Mouse (Mus musculus): ENCODE data around the gene Hspbap1. TPM values are rescaled to one million over a fixed set of nuclear protein-coding genes. Genes with fewer than 3 reads are reported as not detected.

The Hspbap1 gene
- polyA plus RNA-seq, 1 experiment from 2014 or later, result 18.4 TPM

GRCm38 (mm10) chr16:35781651-35782050, 11.5 kb downstream of the Hspbap1 start:
- 85% methylated on average over 5 of the region's 5 CpGs for WGBS
- H3K36me3 ChIP-seq, result no peaks in the 10 kb centered on the region
- no peaks in the 10 kb centered on the region for H3K27me3 ChIP-seq
- no peak overlapping the region for H3K4me3 ChIP-seq
- no peak overlapping the region for H3K4me2 ChIP-seq
- no peak overlapping the region for H3K9ac ChIP-seq
- no peaks in the 10 kb centered on the region for H3K9me3 ChIP-seq
- H3K4me1 ChIP-seq, result no peaks in the 10 kb centered on the region
- ATAC-seq (ENCODE audit: insufficient number of reproducible peaks, insufficient read depth, low FRiP score, low TSS enrichment, low read depth), result no peak
- H3K27ac ChIP-seq, result no peak overlapping the region

GRCm38 (mm10) chr16:35782451-35783206, 12.5 kb downstream of the Hspbap1 start:
- Histone ChIP-seq H3K9me3 (no peaks in the 10 kb centered on the region), H3K9ac (no peak overlapping the region), H3K4me2 (no peak overlapping the region), H3K27me3 (no peaks in the 10 kb centered on the region), H3K4me1 (no peaks in the 10 kb centered on the region), H3K36me3 (0 out of 2 replicates have a peak, but pooled peaks cover 5% of the 10 kb centered on the region), H3K4me3 (no peak overlapping the region), H3K27ac (no peak overlapping the region)
- 79% methylated on average over 13 of the region's 13 CpGs for WGBS
- ATAC-seq (ENCODE audit: insufficient number of reproducible peaks, insufficient read depth, low FRiP score, low TSS enrichment, low read depth), result no peak

GRCm38 (mm10) chr16:35783207-35783573, 13.0 kb downstream of the Hspbap1 start:
- no peak overlapping the region for H3K4me2 ChIP-seq
- H3K9me3 ChIP-seq, result no peaks in the 10 kb centered on the region
- no peak overlapping the region for H3K9ac ChIP-seq
- no peak for ATAC-seq (ENCODE audit: insufficient number of reproducible peaks, insufficient read depth, low FRiP score, low TSS enrichment, low read depth)
- WGBS, result 82% methylated on average over 3 of the region's 3 CpGs
- no peaks in the 10 kb centered on the region for H3K4me1 ChIP-seq
- H3K27ac ChIP-seq, result no peak overlapping the region
- H3K27me3 ChIP-seq, result no peaks in the 10 kb centered on the region
- H3K4me3 ChIP-seq, result no peak overlapping the region
- H3K36me3 ChIP-seq, result 0 out of 2 replicates have a peak, but pooled peaks cover 9% of the 10 kb centered on the region

GRCm38 (mm10) chr16:35784134-35784725, 14.1 kb downstream of the Hspbap1 start:
- H3K4me2 ChIP-seq, result no peak overlapping the region
- no peaks in the 10 kb centered on the region for H3K9me3 ChIP-seq
- no peaks in the 10 kb centered on the region for H3K27me3 ChIP-seq
- 81% methylated on average over 7 of the region's 7 CpGs for WGBS
- no peak overlapping the region for H3K9ac ChIP-seq
- no peaks in the 10 kb centered on the region for H3K4me1 ChIP-seq
- no peak for ATAC-seq (ENCODE audit: insufficient number of reproducible peaks, insufficient read depth, low FRiP score, low TSS enrichment, low read depth)
- no peak overlapping the region for H3K27ac ChIP-seq
- 0 out of 2 replicates have a peak, but pooled peaks cover 16% of the 10 kb centered on the region for H3K36me3 ChIP-seq
- H3K4me3 ChIP-seq, result no peak overlapping the region

GRCm38 (mm10) chr16:35787163-35787562, 17.0 kb downstream of the Hspbap1 start:
- no peak for ATAC-seq (ENCODE audit: insufficient number of reproducible peaks, insufficient read depth, low FRiP score, low TSS enrichment, low read depth)
- H3K4me1 ChIP-seq, result no peaks in the 10 kb centered on the region

GRCm38 (mm10) chr16:35787568-35788189, 17.5 kb downstream of the Hspbap1 start:
- H3K9ac ChIP-seq, result no peak overlapping the region
- H3K27ac ChIP-seq, result no peak overlapping the region
- ATAC-seq (ENCODE audit: insufficient number of reproducible peaks, insufficient read depth, low FRiP score, low TSS enrichment, low read depth), result no peak
- H3K4me3 ChIP-seq, result no peak overlapping the region
- no peaks in the 10 kb centered on the region for H3K4me1 ChIP-seq
- H3K4me2 ChIP-seq, result no peak overlapping the region
- H3K9me3 ChIP-seq, result no peaks in the 10 kb centered on the region
- WGBS, result 90% methylated on average over 8 of the region's 8 CpGs
- peaks cover 31% of the 10 kb centered on the region for H3K36me3 ChIP-seq
- no peaks in the 10 kb centered on the region for H3K27me3 ChIP-seq

More at GRCm38 (mm10) chr16:35787163-35787562, 17.0 kb downstream of the Hspbap1 start:
- 89% methylated on average over 6 of the region's 6 CpGs for WGBS
- H3K27ac ChIP-seq, result no peak overlapping the region
- H3K27me3 ChIP-seq, result no peaks in the 10 kb centered on the region
- no peak overlapping the region for H3K4me3 ChIP-seq
- no peaks in the 10 kb centered on the region for H3K9me3 ChIP-seq
- no peak overlapping the region for H3K9ac ChIP-seq
- H3K4me2 ChIP-seq, result no peak overlapping the region
- peaks cover 31% of the 10 kb centered on the region for H3K36me3 ChIP-seq

GRCm38 (mm10) chr16:35788330-35788729, 18.2 kb downstream of the Hspbap1 start:
- Histone ChIP-seq H3K4me1 (no peaks in the 10 kb centered on the region), H3K27ac (no peak overlapping the region), H3K27me3 (no peaks in the 10 kb centered on the region), H3K9me3 (no peaks in the 10 kb centered on the region), H3K9ac (no peak overlapping the region), H3K36me3 (peaks cover 35% of the 10 kb centered on the region), H3K4me2 (no peak overlapping the region), H3K4me3 (no peak overlapping the region)
- 89% methylated on average over 6 of the region's 6 CpGs for whole genome bisulfite sequencing
- ATAC-seq (ENCODE audit: insufficient number of reproducible peaks, insufficient read depth, low FRiP score, low TSS enrichment, low read depth), result no peak

GRCm38 (mm10) chr16:35791962-35792521, 21.9 kb downstream of the Hspbap1 start:
- Histone ChIP-seq H3K4me1 (no peaks in the 10 kb centered on the region), H3K9me3 (no peaks in the 10 kb centered on the region), H3K36me3 (peaks cover 35% of the 10 kb centered on the region), H3K9ac (no peak overlapping the region), H3K27me3 (no peaks in the 10 kb centered on the region), H3K4me3 (no peak overlapping the region), H3K4me2 (no peak overlapping the region), H3K27ac (no peak overlapping the region)
- 81% methylated on average over 6 of the region's 6 CpGs for WGBS
- ATAC-seq (ENCODE audit: insufficient number of reproducible peaks, insufficient read depth, low FRiP score, low TSS enrichment, low read depth), result no peak

- no peaks in the 10 kb centered on the region for H3K4me1 ChIP-seq
- 90% methylated on average over 7 of the region's 7 CpGs for WGBS
These were observed 32.0 kb downstream of the Hspbap1 start for GRCm38 (mm10) chr16:35802163-35802562.

GRCm38 (mm10) chr16:35803723-35804122, 33.5 kb downstream of the Hspbap1 start:
- Histone ChIP-seq H3K27me3 (no peaks in the 10 kb centered on the region), H3K36me3 (peaks cover 23% of the 10 kb centered on the region), H3K9ac (no peak overlapping the region), H3K27ac (no peak overlapping the region), H3K4me3 (no peak overlapping the region), H3K4me1 (no peaks in the 10 kb centered on the region), H3K9me3 (peaks cover 4% of the 10 kb centered on the region; the same call in 1 of the 2 replicates), H3K4me2 (no peak overlapping the region)
- WGBS, result 86% methylated on average over 4 of the region's 4 CpGs
- no peak for ATAC-seq (ENCODE audit: insufficient number of reproducible peaks, insufficient read depth, low FRiP score, low TSS enrichment, low read depth)

More at GRCm38 (mm10) chr16:35802163-35802562, 32.0 kb downstream of the Hspbap1 start:
- Histone ChIP-seq H3K9me3 (peaks cover 4% of the 10 kb centered on the region; the same call in 1 of the 2 replicates), H3K27ac (no peak overlapping the region), H3K36me3 (peaks cover 30% of the 10 kb centered on the region), H3K27me3 (no peaks in the 10 kb centered on the region), H3K9ac (no peak overlapping the region), H3K4me2 (no peak overlapping the region), H3K4me3 (no peak overlapping the region)
- no peak for ATAC-seq (ENCODE audit: insufficient number of reproducible peaks, insufficient read depth, low FRiP score, low TSS enrichment, low read depth)

- Histone ChIP-seq H3K9ac (no peak overlapping the region), H3K9me3 (no peaks in the 10 kb centered on the region), H3K27me3 (no peaks in the 10 kb centered on the region), H3K4me2 (no peak overlapping the region), H3K36me3 (peaks cover 14% of the 10 kb centered on the region), H3K4me1 (no peaks in the 10 kb centered on the region), H3K4me3 (no peak overlapping the region), H3K27ac (no peak overlapping the region)
- no peak for ATAC-seq (ENCODE audit: insufficient number of reproducible peaks, insufficient read depth, low FRiP score, low TSS enrichment, low read depth)
- WGBS, result 87% methylated on average over 6 of the region's 6 CpGs
These were observed 36.9 kb downstream of the Hspbap1 start for GRCm38 (mm10) chr16:35806973-35807662.
